Mouse (Mus musculus): ENCODE results near the gene Edc3. TPM values are rescaled to one million over a fixed set of nuclear protein-coding genes. Genes with fewer than 3 reads are reported as not detected.

The Edc3 gene
- polyA plus RNA-seq, 1 experiment from 2014 or later = 11.0 TPM

GRCm38 (mm10) chr9:57723796-57724195 is 15.5 kb downstream of the Edc3 start:
- no peaks in the 10 kb centered on the region for H3K27me3 ChIP-seq (ENCODE audit: control insufficient read depth, insufficient read depth, low read length)
- no peak overlapping the region for H3K9ac ChIP-seq (ENCODE audit: low read length)
- peak overlapping the region in 1 of 2 experiments; percentile 20; a peak in 1 of 4 replicates for H3K27ac ChIP-seq (replicated peaks in 1 of 2; ENCODE audit: control insufficient read depth in 1 of 2, insufficient read depth in 1 of 2, low read depth in 2 of 2, low read length in 2 of 2)
- H3K36me3 ChIP-seq (ENCODE audit: control insufficient read depth, insufficient read depth, low read length) = peaks cover 52% of the 10 kb centered on the region
- H3K4me2 ChIP-seq (ENCODE audit: low read length) = no peak overlapping the region
- 75% methylated on average over 5 of the region's 5 CpGs for WGBS
- no peak overlapping the region for H3K4me3 ChIP-seq (ENCODE audit: control insufficient read depth in 1 of 2, insufficient read depth in 1 of 2, low read depth in 1 of 2, low read length in 2 of 2)
- H3K9me3 ChIP-seq (ENCODE audit: control insufficient read depth, low read length) = no peaks in the 10 kb centered on the region
- H3K4me1 ChIP-seq (ENCODE audit: control insufficient read depth in 2 of 2, insufficient read depth in 2 of 2, low read length in 2 of 2) = peaks cover 0 to 11% of the 10 kb centered on the region in 2 experiments; a peak in 2 of 4 replicates
- ATAC-seq (ENCODE audit: insufficient number of reproducible peaks, insufficient read depth, low FRiP score, low read depth) = no peak

GRCm38 (mm10) chr9:57724701-57725100 is 16.4 kb downstream of the Edc3 start:
- Histone ChIP-seq H3K4me2 (ENCODE audit: low read length) (no peak overlapping the region), H3K4me3 (ENCODE audit: control insufficient read depth in 1 of 2, insufficient read depth in 1 of 2, low read depth in 1 of 2, low read length in 2 of 2) (no peak overlapping the region), H3K36me3 (ENCODE audit: control insufficient read depth, insufficient read depth, low read length) (peaks cover 55% of the 10 kb centered on the region), H3K27me3 (ENCODE audit: control insufficient read depth, insufficient read depth, low read length) (no peaks in the 10 kb centered on the region), H3K4me1 (ENCODE audit: control insufficient read depth in 2 of 2, insufficient read depth in 2 of 2, low read length in 2 of 2) (peaks cover 0 to 11% of the 10 kb centered on the region in 2 experiments; a peak in 2 of 4 replicates), H3K9me3 (ENCODE audit: control insufficient read depth, low read length) (no peaks in the 10 kb centered on the region), H3K9ac (ENCODE audit: low read length) (no peak overlapping the region), H3K27ac (replicated peaks in 1 of 2; ENCODE audit: control insufficient read depth in 1 of 2, insufficient read depth in 1 of 2, low read depth in 2 of 2, low read length in 2 of 2) (no peak overlapping the region)
- 92% methylated on average over 3 of the region's 3 CpGs for WGBS
- ATAC-seq (ENCODE audit: insufficient number of reproducible peaks, insufficient read depth, low FRiP score, low read depth) = no peak

GRCm38 (mm10) chr9:57728312-57728711 is 20.0 kb downstream of the Edc3 start:
- no peaks in the 10 kb centered on the region for H3K9me3 ChIP-seq (ENCODE audit: control insufficient read depth, low read length)
- 73% methylated on average over 1 of the region's 1 CpGs for WGBS
- H3K4me1 ChIP-seq (ENCODE audit: control insufficient read depth in 2 of 2, insufficient read depth in 2 of 2, low read length in 2 of 2) = peaks cover 0 to 10% of the 10 kb centered on the region in 2 experiments; a peak in 2 of 4 replicates
- no peak overlapping the region for H3K27ac ChIP-seq (replicated peaks in 1 of 2; ENCODE audit: control insufficient read depth in 1 of 2, insufficient read depth in 1 of 2, low read depth in 2 of 2, low read length in 2 of 2)
- H3K4me2 ChIP-seq (ENCODE audit: low read length) = no peak overlapping the region
- no peak for ATAC-seq (ENCODE audit: insufficient number of reproducible peaks, insufficient read depth, low FRiP score, low read depth)
- no peak overlapping the region for H3K9ac ChIP-seq (ENCODE audit: low read length)
- peaks cover 41% of the 10 kb centered on the region for H3K36me3 ChIP-seq (ENCODE audit: control insufficient read depth, insufficient read depth, low read length)
- H3K4me3 ChIP-seq (ENCODE audit: control insufficient read depth in 1 of 2, insufficient read depth in 1 of 2, low read depth in 1 of 2, low read length in 2 of 2) = no peak overlapping the region
- H3K27me3 ChIP-seq (ENCODE audit: control insufficient read depth, insufficient read depth, low read length) = no peaks in the 10 kb centered on the region

GRCm38 (mm10) chr9:57733606-57734005 is 25.3 kb downstream of the Edc3 start:
- H3K36me3 ChIP-seq (ENCODE audit: control insufficient read depth, insufficient read depth, low read length) = peaks cover 20% of the 10 kb centered on the region
- WGBS = 92% methylated on average over 6 of the region's 6 CpGs

GRCm38 (mm10) chr9:57739863-57740262 is 31.5 kb downstream of the Edc3 start:
- ATAC-seq (ENCODE audit: insufficient number of reproducible peaks, insufficient read depth, low FRiP score, low read depth) = no peak
- H3K4me2 ChIP-seq (ENCODE audit: low read length) = no peak overlapping the region
- WGBS = 88% methylated on average over 5 of the region's 5 CpGs
- no peaks in the 10 kb centered on the region for H3K27me3 ChIP-seq (ENCODE audit: control insufficient read depth, insufficient read depth, low read length)
- H3K4me3 ChIP-seq (ENCODE audit: control insufficient read depth in 1 of 2, insufficient read depth in 1 of 2, low read depth in 1 of 2, low read length in 2 of 2) = no peak overlapping the region
- H3K36me3 ChIP-seq (ENCODE audit: control insufficient read depth, insufficient read depth, low read length) = peaks cover 48% of the 10 kb centered on the region
- H3K9ac ChIP-seq (ENCODE audit: low read length) = no peak overlapping the region
- peaks cover 0 to 8% of the 10 kb centered on the region in 2 experiments; a peak in 1 of 4 replicates for H3K4me1 ChIP-seq (ENCODE audit: control insufficient read depth in 2 of 2, insufficient read depth in 2 of 2, low read length in 2 of 2)
- H3K9me3 ChIP-seq (ENCODE audit: control insufficient read depth, low read length) = no peaks in the 10 kb centered on the region
- H3K27ac ChIP-seq (replicated peaks in 1 of 2; ENCODE audit: control insufficient read depth in 1 of 2, insufficient read depth in 1 of 2, low read depth in 2 of 2, low read length in 2 of 2) = no peak overlapping the region

More at GRCm38 (mm10) chr9:57733606-57734005, 25.3 kb downstream of the Edc3 start:
- Histone ChIP-seq H3K9me3 (ENCODE audit: control insufficient read depth, low read length) (no peaks in the 10 kb centered on the region), H3K27ac (replicated peaks in 1 of 2; ENCODE audit: control insufficient read depth in 1 of 2, insufficient read depth in 1 of 2, low read depth in 2 of 2, low read length in 2 of 2) (no peak overlapping the region), H3K4me1 (ENCODE audit: control insufficient read depth in 2 of 2, insufficient read depth in 2 of 2, low read length in 2 of 2) (peaks cover 0 to 8% of the 10 kb centered on the region in 2 experiments; a peak in 1 of 4 replicates), H3K27me3 (ENCODE audit: control insufficient read depth, insufficient read depth, low read length) (no peaks in the 10 kb centered on the region), H3K4me2 (ENCODE audit: low read length) (no peak overlapping the region), H3K4me3 (ENCODE audit: control insufficient read depth in 1 of 2, insufficient read depth in 1 of 2, low read depth in 1 of 2, low read length in 2 of 2) (no peak overlapping the region), H3K9ac (ENCODE audit: low read length) (no peak overlapping the region)
- ATAC-seq (ENCODE audit: insufficient number of reproducible peaks, insufficient read depth, low FRiP score, low read depth) = no peak

- Histone ChIP-seq H3K9ac (ENCODE audit: low read length) (no peak overlapping the region), H3K4me1 (ENCODE audit: control insufficient read depth in 2 of 2, insufficient read depth in 2 of 2, low read length in 2 of 2) (no peaks in the 10 kb centered on the region), H3K27me3 (ENCODE audit: control insufficient read depth, insufficient read depth, low read length) (no peaks in the 10 kb centered on the region), H3K9me3 (ENCODE audit: control insufficient read depth, low read length) (no peaks in the 10 kb centered on the region), H3K36me3 (ENCODE audit: control insufficient read depth, insufficient read depth, low read length) (peaks cover 89% of the 10 kb centered on the region), H3K4me2 (ENCODE audit: low read length) (no peak overlapping the region), H3K27ac (replicated peaks in 1 of 2; ENCODE audit: control insufficient read depth in 1 of 2, insufficient read depth in 1 of 2, low read depth in 2 of 2, low read length in 2 of 2) (no peak overlapping the region), H3K4me3 (ENCODE audit: control insufficient read depth in 1 of 2, insufficient read depth in 1 of 2, low read depth in 1 of 2, low read length in 2 of 2) (no peak overlapping the region)
- 69% methylated on average over 3 of the region's 3 CpGs for WGBS
- no peak for ATAC-seq (ENCODE audit: insufficient number of reproducible peaks, insufficient read depth, low FRiP score, low read depth)
Measured at GRCm38 (mm10) chr9:57744462-57745091, 36.2 kb downstream of the Edc3 start.

GRCm38 (mm10) chr9:57747067-57747466 is 38.7 kb downstream of the Edc3 start:
- no peak overlapping the region for H3K27ac ChIP-seq (replicated peaks in 1 of 2; ENCODE audit: control insufficient read depth in 1 of 2, insufficient read depth in 1 of 2, low read depth in 2 of 2, low read length in 2 of 2)
- ATAC-seq (ENCODE audit: insufficient number of reproducible peaks, insufficient read depth, low FRiP score, low read depth) = no peak
- 64% methylated on average over 1 of the region's 1 CpGs for WGBS
- H3K27me3 ChIP-seq (ENCODE audit: control insufficient read depth, insufficient read depth, low read length) = no peaks in the 10 kb centered on the region
- no peaks in the 10 kb centered on the region for H3K4me1 ChIP-seq (ENCODE audit: control insufficient read depth in 2 of 2, insufficient read depth in 2 of 2, low read length in 2 of 2)
- H3K9ac ChIP-seq (ENCODE audit: low read length) = no peak overlapping the region
- H3K36me3 ChIP-seq (ENCODE audit: control insufficient read depth, insufficient read depth, low read length) = peaks cover 90% of the 10 kb centered on the region
- H3K9me3 ChIP-seq (ENCODE audit: control insufficient read depth, low read length) = no peaks in the 10 kb centered on the region
- H3K4me2 ChIP-seq (ENCODE audit: low read length) = no peak overlapping the region
- no peak overlapping the region for H3K4me3 ChIP-seq (ENCODE audit: control insufficient read depth in 1 of 2, insufficient read depth in 1 of 2, low read depth in 1 of 2, low read length in 2 of 2)

- no peak for ATAC-seq (ENCODE audit: insufficient number of reproducible peaks, insufficient read depth, low FRiP score, low read depth)
- Histone ChIP-seq H3K27me3 (ENCODE audit: control insufficient read depth, insufficient read depth, low read length) (no peaks in the 10 kb centered on the region), H3K27ac (replicated peaks in 1 of 2; ENCODE audit: control insufficient read depth in 1 of 2, insufficient read depth in 1 of 2, low read depth in 2 of 2, low read length in 2 of 2) (no peak overlapping the region), H3K4me3 (ENCODE audit: control insufficient read depth in 1 of 2, insufficient read depth in 1 of 2, low read depth in 1 of 2, low read length in 2 of 2) (no peak overlapping the region), H3K36me3 (ENCODE audit: control insufficient read depth, insufficient read depth, low read length) (peaks cover 91% of the 10 kb centered on the region), H3K9me3 (ENCODE audit: control insufficient read depth, low read length) (no peaks in the 10 kb centered on the region), H3K4me2 (ENCODE audit: low read length) (no peak overlapping the region), H3K4me1 (ENCODE audit: control insufficient read depth in 2 of 2, insufficient read depth in 2 of 2, low read length in 2 of 2) (no peaks in the 10 kb centered on the region), H3K9ac (ENCODE audit: low read length) (no peak overlapping the region)
- whole genome bisulfite sequencing = 79% methylated on average over 6 of the region's 6 CpGs
Measured at GRCm38 (mm10) chr9:57748137-57748536, 39.8 kb downstream of the Edc3 start.
